Mouse (Mus musculus) ES-E14 (cell line): ENCODE results near the gene Rarb.

Experiments
- MAFK ChIP-seq: IDR thresholded peaks from 2 replicates; pipeline ENCODE4 v1.6.1; 2014; ENCODE audit warnings: mild to moderate bottlenecking, low read depth, low read length, inconsistent platforms; ENCODE audit not compliant: insufficient read depth
- ZC3H11A ChIP-seq: IDR thresholded peaks from 2 replicates; pipeline ENCODE4 v1.6.1; 2012; ENCODE audit warnings: low read depth, mild to moderate bottlenecking, inconsistent platforms, low read length, borderline replicate concordance
- ZNF384 ChIP-seq: IDR thresholded peaks from 2 replicates; pipeline ENCODE4 v1.6.1; 2012; ENCODE audit warnings: low read depth, low read length, inconsistent platforms

DNA sequence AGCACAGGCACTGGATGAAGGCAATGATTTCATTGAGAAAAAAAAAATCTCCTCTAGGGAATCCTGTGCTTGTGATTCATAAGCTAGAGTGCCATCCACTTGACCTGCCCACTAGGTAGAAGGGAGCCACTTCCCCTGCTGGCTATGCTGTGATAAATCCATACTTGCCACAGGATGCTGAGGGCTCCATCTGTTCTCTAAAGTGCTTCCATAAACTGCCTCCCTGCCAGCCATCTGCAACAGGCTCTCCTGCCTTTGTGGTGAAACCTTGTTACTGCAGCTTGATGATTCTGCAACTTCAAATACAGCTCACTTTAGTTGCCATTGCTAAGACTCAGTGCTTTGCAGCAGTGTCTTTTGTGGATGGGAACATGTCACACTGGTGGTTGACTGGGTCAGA is 213.5 kb downstream of the Rarb start:
- no peak for TF ChIP-seq MAFK
- TF ChIP-seq ZNF384, result no peak
- TF ChIP-seq ZC3H11A, result no peak
